Mouse (Mus musculus) cerebellum, adult 11-12 months (tissue): ENCODE results near the gene Ubl5.
"Not testable (repeated sequence)": the region's sequence is repeated elsewhere in the genome, so short reads cannot be mapped to it uniquely, and the experiment has no call there.

ENCODE experiments used
- DNase-seq: peaks from one replicate; pipeline ENCODE4 v3.0.0; 2022

Ubl5 gene

GRCm38 (mm10) chr9:20642101-20642895, at the start of gene Ubl5:
Ubl5 (plus strand) TSS chr9:20642878.
- peak; percentile 58 for DNase-seq

GRCm38 (mm10) chr9:20601270-20601669, 41.4 kb upstream of the Ubl5 start:
- DNase-seq, result no peak

- DNase-seq, result no peak
These were observed 36.4 kb upstream of the Ubl5 start for GRCm38 (mm10) chr9:20606269-20606668.

- DNase-seq, result peak; percentile 87
These were observed 35.3 kb upstream of the Ubl5 start for GRCm38 (mm10) chr9:20607100-20607974.

GRCm38 (mm10) chr9:20609831-20610464, 32.7 kb upstream of the Ubl5 start:
- no peak for DNase-seq

- DNase-seq, result no peak
These were observed 30.7 kb upstream of the Ubl5 start for GRCm38 (mm10) chr9:20611976-20612375.

GRCm38 (mm10) chr9:20616685-20617084, 26.0 kb upstream of the Ubl5 start:
- no peak for DNase-seq

- DNase-seq, result no peak
These were observed 11.3 kb upstream of the Ubl5 start for GRCm38 (mm10) chr9:20631332-20631731.

- not testable (repeated sequence) for DNase-seq
These were observed 7.0 kb upstream of the Ubl5 start for GRCm38 (mm10) chr9:20635676-20636075.

GRCm38 (mm10) chr9:20636256-20636655, 6.4 kb upstream of the Ubl5 start:
- DNase-seq, result no peak

- no peak for DNase-seq
These were observed 5.9 kb upstream of the Ubl5 start for GRCm38 (mm10) chr9:20636790-20637189.

- no peak for DNase-seq
These were observed 4.1 kb upstream of the Ubl5 start for GRCm38 (mm10) chr9:20638552-20638951.

- no peak for DNase-seq
These were observed 3.2 kb upstream of the Ubl5 start for GRCm38 (mm10) chr9:20639486-20639885.

- DNase-seq, result no peak
These were observed 1.2 kb upstream of the Ubl5 start for GRCm38 (mm10) chr9:20641501-20641900.

- DNase-seq, result peak; percentile 68
These were observed 303 bp downstream of the Ubl5 start for GRCm38 (mm10) chr9:20642896-20643466.

- DNase-seq, result no peak
These were observed 1.1 kb downstream of the Ubl5 start for GRCm38 (mm10) chr9:20643781-20644180.

- DNase-seq, result peak; percentile 72
These were observed 1.8 kb downstream of the Ubl5 start, which contains the start of gene Fbxl12 for GRCm38 (mm10) chr9:20644360-20645081. Fbxl12 (minus strand) TSS chr9:20644767.

- DNase-seq, result no peak
These were observed 2.4 kb downstream of the Ubl5 start for GRCm38 (mm10) chr9:20645121-20645520.

- DNase-seq, result peak; percentile 99
These were observed 9.1 kb downstream of the Ubl5 start, which contains the start of gene Pin1 for GRCm38 (mm10) chr9:20651602-20652259. Pin1 (plus strand) TSS chr9:20652095.

- DNase-seq, result no peak
These were observed 9.6 kb downstream of the Ubl5 start for GRCm38 (mm10) chr9:20652260-20652658.

- DNase-seq, result no peak
These were observed 11.2 kb downstream of the Ubl5 start for GRCm38 (mm10) chr9:20653859-20654258.

- DNase-seq, result no peak
These were observed 14.9 kb downstream of the Ubl5 start for GRCm38 (mm10) chr9:20657546-20657945.
